Comparison of ENCODE assay signal across 8 mouse cellular contexts in genomic region chr9:108568511-108568921, GRCm38 (mm10). TPM values are rescaled to one million over a fixed set of nuclear protein-coding genes. Genes with fewer than 3 reads are reported as not detected.
DNase-seq lines count a peak whose midpoint lies in the region; ATAC-seq and TF ChIP-seq lines count a peak whose summit lies in the region.

No protein-coding gene starts in this region.

- TF ChIP-seq CTCF in heart, adult 2 months (IDR thresholded peaks at IDR 0.05) = no peak
- TF ChIP-seq CTCF in CH12.LX (conservative IDR thresholded peaks at IDR 0.05 in 1 of 2, IDR thresholded peaks at IDR 0.05 in 1 of 2; ENCODE audit: low read depth in 2 of 2, low read length in 2 of 2) = no peak
- TF ChIP-seq CTCF in liver, postnatal 0 days (IDR thresholded peaks at IDR 0.05; ENCODE audit: low read depth) = no peak
- TF ChIP-seq CTCF in cerebellum, adult 2 months (IDR thresholded peaks at IDR 0.05; ENCODE audit: borderline replicate concordance, insufficient read depth, low read depth, low read length) = no peak

- no peaks in the 10 kb centered on the region for H3K27me3 ChIP-seq in heart, adult 2 months (ENCODE audit: control insufficient read depth, insufficient read depth, low read length)
- no peaks in the 10 kb centered on the region for H3K27me3 ChIP-seq in CH12.LX (replicated peaks)
- no peaks in the 10 kb centered on the region for H3K27me3 ChIP-seq in forebrain, embryonic 16.5 days (replicated peaks; ENCODE audit: control insufficient read depth, insufficient read depth, low read length)
- H3K27me3 ChIP-seq in liver, postnatal 0 days (ENCODE audit: insufficient read depth, low read length) = no peaks in the 10 kb centered on the region
- no peaks in the 10 kb centered on the region for H3K27me3 ChIP-seq in cerebellum, adult 2 months (ENCODE audit: control insufficient read depth, insufficient read depth, low read length)

- 55% methylated on average over 17 of the region's 17 CpGs for WGBS in heart, adult 2 months
- 80% methylated on average over 17 of the region's 17 CpGs for WGBS in forebrain, embryonic 16.5 days
- 42% methylated on average over 17 of the region's 17 CpGs for WGBS in liver, postnatal 0 days (ENCODE audit: insufficient replicate concordance)
- 81% methylated on average over 17 of the region's 17 CpGs for WGBS in cerebellum, adult 2 months

- H3K9ac ChIP-seq in heart, adult 2 months (ENCODE audit: low read depth, low read length) = no peak overlapping the region
- peak overlapping the region; percentile 61 for H3K9ac ChIP-seq in CH12.LX (ENCODE audit: insufficient read depth, low read depth)
- no peak overlapping the region for H3K9ac ChIP-seq in forebrain, embryonic 16.5 days (replicated peaks; ENCODE audit: low read depth, low read length)
- peak overlapping the region; percentile 85 for H3K9ac ChIP-seq in liver, postnatal 0 days (replicated peaks)

- TF ChIP-seq EP300 in heart, adult 2 months (IDR thresholded peaks at IDR 0.05; ENCODE audit: insufficient read depth, low read depth, low read length) = no peak
- TF ChIP-seq EP300 in CH12.LX (IDR thresholded peaks at IDR 0.05; ENCODE audit: low read length) = 0 out of 2 replicates have a peak, but pooled peaks have one; percentile 26
- TF ChIP-seq EP300 in liver, postnatal 0 days (IDR thresholded peaks at IDR 0.05; ENCODE audit: low read depth) = no peak

- in situ Hi-C loops in CH12.LX (cut with MboI; ENCODE audit: low pct_ligation_motif_present, low pct_unique_long_range_greater_than_20kb, low sequenced_read_pairs) = no loop called here

- intact Hi-C loops in heart, adult 2 months (cut with DNase I) = no loop called here
- intact Hi-C loops in heart, postnatal 14 days (cut with DNase I) = loop anchor here (5.0 kb wide), 1 partner anchor 51 kb away; the partner anchor contains the start of gene Qrich1
- intact Hi-C loops in left cerebral cortex, postnatal 36 days (cut with DNase I) = loop anchor here (5.0 kb wide), 1 partner anchor 71 kb away; no protein-coding TSS in a partner anchor

- H3K4me1 ChIP-seq in heart, adult 2 months (ENCODE audit: control insufficient read depth, insufficient read depth, low read length) = peaks cover 7% of the 10 kb centered on the region
- H3K4me1 ChIP-seq in CH12.LX (ENCODE audit: control insufficient read depth in 1 of 2, insufficient read depth in 2 of 2) = peaks cover 7 to 35% of the 10 kb centered on the region in 2 experiments
- peaks cover 38% of the 10 kb centered on the region for H3K4me1 ChIP-seq in forebrain, embryonic 16.5 days (replicated peaks; ENCODE audit: control insufficient read depth, insufficient read depth, low read length)
- peaks cover 39% of the 10 kb centered on the region for H3K4me1 ChIP-seq in liver, postnatal 0 days (ENCODE audit: insufficient read depth)
- peaks cover 8% of the 10 kb centered on the region for H3K4me1 ChIP-seq in cerebellum, adult 2 months (ENCODE audit: control insufficient read depth, insufficient read depth, low read length)

- dilution Hi-C loops in CH12.LX (cut with MboI; ENCODE audit: extremely low pct_ligation_motif_present, extremely low pct_unique_long_range_greater_than_20kb, low sequenced_read_pairs) = no loop called here

- no peak for TF ChIP-seq RAD21 in CH12.LX (IDR thresholded peaks at IDR 0.05; ENCODE audit: low read depth, low read length)

- H3K79me2 ChIP-seq in heart, adult 2 months (replicated peaks; ENCODE audit: control insufficient read depth, insufficient read depth, low read length) = no peaks in the 10 kb centered on the region
- H3K79me2 ChIP-seq in CH12.LX (replicated peaks; ENCODE audit: control insufficient read depth, extremely low read depth, insufficient read depth, poor library complexity, severe bottlenecking) = 0 out of 2 replicates have a peak, but pooled peaks cover 3% of the 10 kb centered on the region

- peak overlapping the region; percentile 81 for H3K4me2 ChIP-seq in CH12.LX (ENCODE audit: insufficient read depth, low read depth, poor library complexity, severe bottlenecking)
- H3K4me2 ChIP-seq in forebrain, embryonic 16.5 days (ENCODE audit: low read length) = peak overlapping the region; percentile 84; the same call in 1 of the 2 replicates
- H3K4me2 ChIP-seq in liver, postnatal 0 days (ENCODE audit: low read depth, low read length) = peak overlapping the region; percentile 100

- H3K27ac ChIP-seq in heart, adult 2 months = peak overlapping the region; percentile 95
- H3K27ac ChIP-seq in CH12.LX (ENCODE audit: insufficient read depth, low read depth) = peak overlapping the region; percentile 95
- no peak overlapping the region for H3K27ac ChIP-seq in forebrain, embryonic 16.5 days (ENCODE audit: low read length)
- peak overlapping the region; percentile 97 for H3K27ac ChIP-seq in liver, postnatal 0 days (ENCODE audit: low read depth)
- no peak overlapping the region for H3K27ac ChIP-seq in cerebellum, adult 2 months (ENCODE audit: insufficient read depth, low read length)

- no peaks in the 10 kb centered on the region for H3K36me3 ChIP-seq in heart, adult 2 months (ENCODE audit: control insufficient read depth, insufficient read depth, low read length)
- peaks cover 50 to 56% of the 10 kb centered on the region in 2 experiments for H3K36me3 ChIP-seq in CH12.LX (replicated peaks in 1 of 2; ENCODE audit: control insufficient read depth in 1 of 2, insufficient read depth in 1 of 2, low read length in 1 of 2)
- peaks cover 33% of the 10 kb centered on the region for H3K36me3 ChIP-seq in forebrain, embryonic 16.5 days (ENCODE audit: control insufficient read depth, insufficient read depth)
- peaks cover 40% of the 10 kb centered on the region for H3K36me3 ChIP-seq in liver, postnatal 0 days (replicated peaks; ENCODE audit: insufficient read depth, low read length)

- no peak for ATAC-seq in forebrain, embryonic 16.5 days
- ATAC-seq in liver, postnatal 0 days = no peak

- peak overlapping the region; percentile 88 for H3K4me3 ChIP-seq in heart, adult 2 months
- H3K4me3 ChIP-seq in CH12.LX (replicated peaks in 1 of 3; ENCODE audit: low read depth in 2 of 3, low read length in 2 of 3, poor library complexity in 1 of 3) = peak overlapping the region; percentile 64 to 90 (median 73)
- no peak overlapping the region for H3K4me3 ChIP-seq in forebrain, embryonic 16.5 days (replicated peaks; ENCODE audit: low read length)
- H3K4me3 ChIP-seq in liver, postnatal 0 days (ENCODE audit: low read depth, low read length) = peak overlapping the region; percentile 81
- H3K4me3 ChIP-seq in cerebellum, adult 2 months (replicated peaks; ENCODE audit: insufficient read depth, low read depth, low read length) = no peak overlapping the region

- no peak for TF ChIP-seq POLR2A in heart, adult 2 months (IDR thresholded peaks at IDR 0.05; ENCODE audit: insufficient read depth, low read depth, low read length)
- no peak; the same call in 1 of the 2 replicates for TF ChIP-seq POLR2A in CH12.LX (IDR thresholded peaks at IDR 0.05; ENCODE audit: low read depth, low read length)
- TF ChIP-seq POLR2A in cerebellum, adult 2 months (IDR thresholded peaks at IDR 0.05; ENCODE audit: borderline replicate concordance, insufficient read depth, low read length) = no peak

- H3K9me3 ChIP-seq in CH12.LX (replicated peaks; ENCODE audit: low read length) = no peaks in the 10 kb centered on the region
- no peaks in the 10 kb centered on the region for H3K9me3 ChIP-seq in forebrain, embryonic 16.5 days (ENCODE audit: control insufficient read depth, low read length)
- no peaks in the 10 kb centered on the region for H3K9me3 ChIP-seq in liver, postnatal 0 days (ENCODE audit: low read length)

- no peak for DNase-seq in heart, adult 2 months
- no peak for DNase-seq in heart, postnatal 14 days
- DNase-seq in CH12.LX (ENCODE audit: extremely low read depth) = peak; percentile 70
- peak; percentile 24 for DNase-seq in liver, postnatal 0 days
- DNase-seq in left cerebral cortex, postnatal 36 days (ENCODE audit: low spot score in 2 of 2) = no peak
- DNase-seq in left cerebral cortex, adult 18-20 months (ENCODE audit: low spot score in 2 of 2) = no peak
- no peak for DNase-seq in cerebellum, adult 2 months

RNA-seq across cellular contexts. Expression of gene Dalrd3, which starts 1.2 kb away (rescaled TPM):
- total RNA-seq in heart, adult 2 months (2021) = 10 to 100 TPM; 22.8 to 25.6 TPM
- 79.2 and 81.5 TPM in 2 replicates for polyA plus RNA-seq in heart, adult 2 months (2012; rRNA removed)
- total RNA-seq in heart, postnatal 14 days (2021) = 10 to 100 TPM; 18.7 to 21.4 TPM
- total RNA-seq in CH12.LX (2012; rRNA removed) (110 and 119 TPM in 2 replicates), CH12.LX (2014; rRNA removed) (52.6 and 57.4 TPM in 2 replicates)
- polyA plus RNA-seq in CH12.LX (2012; ENCODE audit: insufficient read length, low read depth) = 100 and 114 TPM in 2 replicates
- 258 and 296 TPM in 2 replicates for polyA plus RNA-seq in forebrain, embryonic 16.5 days (2015; fragmentation: Nextera tagmentation; extraction: Ambion mirVana)
- polyA plus RNA-seq in liver, postnatal 0 days (2015; fragmentation: Nextera tagmentation; extraction: Ambion mirVana) = 18.8 and 20.2 TPM in 2 replicates
- 10 to 100 TPM; 70.1 to 99.4 TPM for total RNA-seq in left cerebral cortex, postnatal 36 days (2021)
- total RNA-seq in left cerebral cortex, adult 18-20 months (2021) = 100 to 1,000 TPM in 1 of 2 experiments, 10 to 100 TPM in 1; 85.1 to 102 TPM
- polyA plus RNA-seq in cerebellum, adult 2 months (2012; rRNA removed) = 215 and 239 TPM in 2 replicates

RNA-seq across cellular contexts. Expression of gene Ndufaf3, which starts 1.3 kb away (rescaled TPM):
- 10 to 100 TPM; 61.9 to 88.1 TPM for total RNA-seq in heart, adult 2 months (2021)
- 60.7 and 69.1 TPM in 2 replicates for polyA plus RNA-seq in heart, adult 2 months (2012; rRNA removed)
- total RNA-seq in heart, postnatal 14 days (2021) = 10 to 100 TPM; 53.1 to 59.8 TPM
- total RNA-seq in CH12.LX (2012; rRNA removed) (24.6 and 25.7 TPM in 2 replicates), CH12.LX (2014; rRNA removed) (15.3 and 15.7 TPM in 2 replicates)
- 27.2 and 30.7 TPM in 2 replicates for polyA plus RNA-seq in CH12.LX (2012; ENCODE audit: insufficient read length, low read depth)
- 68.9 and 77.4 TPM in 2 replicates for polyA plus RNA-seq in forebrain, embryonic 16.5 days (2015; fragmentation: Nextera tagmentation; extraction: Ambion mirVana)
- 26.5 and 26.8 TPM in 2 replicates for polyA plus RNA-seq in liver, postnatal 0 days (2015; fragmentation: Nextera tagmentation; extraction: Ambion mirVana)
- total RNA-seq in left cerebral cortex, postnatal 36 days (2021) = 10 to 100 TPM; 62.8 to 70.1 TPM
- 10 to 100 TPM; 53.8 to 70.6 TPM for total RNA-seq in left cerebral cortex, adult 18-20 months (2021)
- 63.0 and 69.3 TPM in 2 replicates for polyA plus RNA-seq in cerebellum, adult 2 months (2012; rRNA removed)

RNA-seq across cellular contexts. Expression of gene Impdh2, which starts 8.4 kb away (rescaled TPM):
- 10 to 100 TPM; 47.8 to 51.2 TPM for total RNA-seq in heart, adult 2 months (2021)
- polyA plus RNA-seq in heart, adult 2 months (2012; rRNA removed) = 55.5 and 65.0 TPM in 2 replicates
- total RNA-seq in heart, postnatal 14 days (2021) = 10 to 100 TPM; 47.0 to 54.5 TPM
- total RNA-seq in CH12.LX (2012; rRNA removed) (405 and 494 TPM in 2 replicates), CH12.LX (2014; rRNA removed) (464 and 485 TPM in 2 replicates)
- polyA plus RNA-seq in CH12.LX (2012; ENCODE audit: insufficient read length, low read depth) = 472 and 483 TPM in 2 replicates
- 118 and 128 TPM in 2 replicates for polyA plus RNA-seq in forebrain, embryonic 16.5 days (2015; fragmentation: Nextera tagmentation; extraction: Ambion mirVana)
- 45.6 and 49.5 TPM in 2 replicates for polyA plus RNA-seq in liver, postnatal 0 days (2015; fragmentation: Nextera tagmentation; extraction: Ambion mirVana)
- 10 to 100 TPM; 47.7 to 47.9 TPM for total RNA-seq in left cerebral cortex, postnatal 36 days (2021)
- total RNA-seq in left cerebral cortex, adult 18-20 months (2021) = 10 to 100 TPM; 46.7 to 47.7 TPM
- 70.6 and 76.9 TPM in 2 replicates for polyA plus RNA-seq in cerebellum, adult 2 months (2012; rRNA removed)

RNA-seq across cellular contexts. Expression of gene Wdr6, which starts 10.0 kb away (rescaled TPM):
- 10 to 100 TPM; 13.3 to 17.2 TPM for total RNA-seq in heart, adult 2 months (2021)
- 16.5 and 21.9 TPM in 2 replicates for polyA plus RNA-seq in heart, adult 2 months (2012; rRNA removed)
- total RNA-seq in heart, postnatal 14 days (2021) = 10 to 100 TPM; 21.2 to 23.9 TPM
- 14.3 and 17.8 TPM in 2 replicates for total RNA-seq in CH12.LX (2012; rRNA removed)
- total RNA-seq in CH12.LX (2014; rRNA removed) = 9.1 and 9.8 TPM in 2 replicates
- polyA plus RNA-seq in CH12.LX (2012; ENCODE audit: insufficient read length, low read depth) = 14.9 and 16.3 TPM in 2 replicates
- polyA plus RNA-seq in forebrain, embryonic 16.5 days (2015; fragmentation: Nextera tagmentation; extraction: Ambion mirVana) = 209 and 267 TPM in 2 replicates
- polyA plus RNA-seq in liver, postnatal 0 days (2015; fragmentation: Nextera tagmentation; extraction: Ambion mirVana) = 4.5 and 5.7 TPM in 2 replicates
- total RNA-seq in left cerebral cortex, postnatal 36 days (2021) = 100 to 1,000 TPM; 112 to 118 TPM
- total RNA-seq in left cerebral cortex, adult 18-20 months (2021) = 100 to 1,000 TPM in 1 of 2 experiments, 10 to 100 TPM in 1; 96.3 to 126 TPM
- 97.4 and 107 TPM in 2 replicates for polyA plus RNA-seq in cerebellum, adult 2 months (2012; rRNA removed)

RNA-seq across cellular contexts. Expression of gene P4htm, which starts 29.0 kb away (rescaled TPM):
- 10 to 100 TPM; 14.2 to 15.3 TPM for total RNA-seq in heart, adult 2 months (2021)
- polyA plus RNA-seq in heart, adult 2 months (2012; rRNA removed) = 21.0 and 25.2 TPM in 2 replicates
- 10 to 100 TPM; 14.3 to 16.6 TPM for total RNA-seq in heart, postnatal 14 days (2021)
- total RNA-seq in CH12.LX (2012; rRNA removed) = 9.1 and 11.0 TPM in 2 replicates
- 4.8 and 5.4 TPM in 2 replicates for total RNA-seq in CH12.LX (2014; rRNA removed)
- polyA plus RNA-seq in CH12.LX (2012; ENCODE audit: insufficient read length, low read depth) = 7.9 and 9.5 TPM in 2 replicates
- 21.9 and 23.6 TPM in 2 replicates for polyA plus RNA-seq in forebrain, embryonic 16.5 days (2015; fragmentation: Nextera tagmentation; extraction: Ambion mirVana)
- 0.40 and 0.41 TPM in 2 replicates for polyA plus RNA-seq in liver, postnatal 0 days (2015; fragmentation: Nextera tagmentation; extraction: Ambion mirVana)
- total RNA-seq in left cerebral cortex, postnatal 36 days (2021) = 10 to 100 TPM; 87.0 to 93.7 TPM
- 10 to 100 TPM; 91.8 to 92.3 TPM for total RNA-seq in left cerebral cortex, adult 18-20 months (2021)
- 102 and 105 TPM in 2 replicates for polyA plus RNA-seq in cerebellum, adult 2 months (2012; rRNA removed)

Comparison
In these comparisons a context has a peak if more than half of its experiments do, and no peak if none do; other contexts are left out.
1. DNase-seq: peak in CH12.LX (single experiment) and liver, postnatal 0 days (single experiment); none in heart, adult 2 months (0 of 2), heart, postnatal 14 days (0 of 2), left cerebral cortex, postnatal 36 days (0 of 2), left cerebral cortex, adult 18-20 months (0 of 2) and cerebellum, adult 2 months (0 of 2).
2. H3K27ac ChIP-seq: peak in heart, adult 2 months (single experiment), CH12.LX (single experiment) and liver, postnatal 0 days (single experiment); none in forebrain, embryonic 16.5 days (single experiment) and cerebellum, adult 2 months (single experiment).
3. H3K4me3 ChIP-seq: peak in heart, adult 2 months (single experiment), CH12.LX (3 of 3) and liver, postnatal 0 days (single experiment); none in forebrain, embryonic 16.5 days (single experiment) and cerebellum, adult 2 months (single experiment).
4. H3K9ac ChIP-seq: peak in CH12.LX (single experiment) and liver, postnatal 0 days (single experiment); none in heart, adult 2 months (single experiment) and forebrain, embryonic 16.5 days (single experiment).
5. RNA of gene Impdh2, which starts 8.4 kb away (total RNA-seq): 405 to 494 TPM in CH12.LX; 47.0 to 54.5 TPM in heart, postnatal 14 days, 47.8 to 51.2 TPM in heart, adult 2 months, 47.7 to 47.9 TPM in left cerebral cortex, postnatal 36 days and 46.7 to 47.7 TPM in left cerebral cortex, adult 18-20 months; every median in the first group is over 4 times any median in the second.
6. Peak in every context shown above with its lines, with median percentiles within 50 percentile points of each other: H3K4me2 ChIP-seq.